Mouse (Mus musculus) fat pad, adult 2 months (tissue): ENCODE measurements around the gene Caln1.

ENCODE experiments used
- DNase-seq: peaks from one replicate; pipeline ENCODE4 v3.0.0-alpha.2; 2011; ENCODE audit warnings: low read depth, low spot score; ENCODE audit errors: extremely low read depth

Caln1 gene

GRCm38 (mm10) chr5:130797713-130798112 is 428.5 kb downstream of the Caln1 start:
- DNase-seq: no peak

DNA sequence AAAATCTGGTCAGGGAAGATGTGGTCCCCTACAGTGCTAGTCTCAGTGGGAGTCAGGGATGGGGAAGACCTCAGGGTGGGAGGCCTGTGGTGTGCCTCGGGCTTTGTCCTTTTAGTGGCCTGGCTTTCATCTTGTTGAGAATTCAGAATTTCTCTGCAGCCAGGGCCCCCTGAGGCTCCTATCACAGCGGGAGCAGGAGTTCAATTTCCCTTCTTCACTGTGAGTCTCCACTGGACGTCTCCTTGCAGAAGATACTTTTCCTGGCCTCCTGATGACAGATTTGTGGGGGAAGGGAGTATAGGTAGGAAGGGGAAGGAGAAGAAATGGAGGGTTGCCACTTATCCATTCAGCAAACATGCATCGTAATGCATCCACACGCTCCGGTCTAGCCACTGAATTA is 441.1 kb downstream of the Caln1 start:
- no peak for DNase-seq

- no peak for DNase-seq
These were observed 441.6 kb downstream of the Caln1 start for GRCm38 (mm10) chr5:130810846-130811245.

DNA sequence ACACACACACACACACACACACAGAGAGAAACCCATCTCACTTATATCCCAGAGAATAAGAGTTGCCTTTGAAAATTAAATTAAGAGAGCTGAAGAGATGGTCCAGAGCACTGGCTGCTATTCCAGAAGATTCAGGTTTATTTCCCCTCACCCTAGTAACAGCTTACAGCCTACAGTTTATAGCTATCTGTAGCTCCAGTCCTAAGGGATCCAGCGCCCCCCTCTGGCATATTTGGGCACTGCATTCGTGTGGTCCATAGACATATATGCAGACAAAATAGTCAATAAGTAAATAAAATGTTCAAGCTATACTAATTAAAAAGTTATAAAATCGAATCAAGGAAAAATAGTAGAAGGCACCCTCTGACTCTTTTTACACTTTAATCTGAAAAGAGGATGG is 442.0 kb downstream of the Caln1 start:
- DNase-seq: no peak

DNA sequence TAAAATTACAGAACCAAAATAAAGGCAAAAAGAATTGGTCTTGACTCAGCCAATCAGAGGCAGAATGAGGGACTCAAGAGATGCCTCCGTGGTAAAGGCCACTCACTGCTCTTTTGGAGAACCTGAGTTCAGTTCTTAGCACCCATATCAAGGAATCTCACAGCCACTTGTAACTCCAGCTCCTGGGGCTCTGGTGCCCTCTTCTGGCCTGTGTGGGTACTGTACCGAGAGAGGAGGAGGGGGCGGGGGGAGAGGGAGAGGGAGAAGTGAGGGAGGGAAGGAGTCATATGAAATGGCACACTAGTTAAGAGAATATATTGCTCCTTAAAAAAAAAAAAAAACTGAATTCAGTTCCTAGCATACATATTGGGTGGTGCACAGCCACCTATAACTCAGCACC is 442.7 kb downstream of the Caln1 start:
- no peak for DNase-seq

DNA sequence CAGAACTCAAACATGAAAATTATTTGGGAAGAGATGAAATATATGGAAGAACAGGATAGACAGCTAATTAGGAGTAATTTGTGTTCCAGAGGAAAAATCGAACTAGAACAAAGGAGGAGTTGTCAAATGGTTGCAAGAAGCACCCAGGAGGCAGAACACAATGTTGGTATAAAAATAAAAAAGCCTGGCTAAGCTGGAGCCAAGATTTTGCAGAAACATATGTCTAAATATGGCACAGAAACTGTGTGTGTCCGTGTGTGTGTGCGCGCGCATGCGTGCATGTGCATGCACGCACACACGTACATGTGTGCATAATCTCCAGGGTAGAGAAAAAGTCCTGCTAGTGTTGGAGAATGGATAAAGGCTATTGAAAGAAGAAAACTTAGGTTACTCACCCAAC is 443.3 kb downstream of the Caln1 start:
- DNase-seq: no peak

GRCm38 (mm10) chr5:130813089-130813488 is 443.8 kb downstream of the Caln1 start:
- no peak for DNase-seq

- no peak for DNase-seq
These were observed 446.1 kb downstream of the Caln1 start for GRCm38 (mm10) chr5:130815352-130815751.

DNA sequence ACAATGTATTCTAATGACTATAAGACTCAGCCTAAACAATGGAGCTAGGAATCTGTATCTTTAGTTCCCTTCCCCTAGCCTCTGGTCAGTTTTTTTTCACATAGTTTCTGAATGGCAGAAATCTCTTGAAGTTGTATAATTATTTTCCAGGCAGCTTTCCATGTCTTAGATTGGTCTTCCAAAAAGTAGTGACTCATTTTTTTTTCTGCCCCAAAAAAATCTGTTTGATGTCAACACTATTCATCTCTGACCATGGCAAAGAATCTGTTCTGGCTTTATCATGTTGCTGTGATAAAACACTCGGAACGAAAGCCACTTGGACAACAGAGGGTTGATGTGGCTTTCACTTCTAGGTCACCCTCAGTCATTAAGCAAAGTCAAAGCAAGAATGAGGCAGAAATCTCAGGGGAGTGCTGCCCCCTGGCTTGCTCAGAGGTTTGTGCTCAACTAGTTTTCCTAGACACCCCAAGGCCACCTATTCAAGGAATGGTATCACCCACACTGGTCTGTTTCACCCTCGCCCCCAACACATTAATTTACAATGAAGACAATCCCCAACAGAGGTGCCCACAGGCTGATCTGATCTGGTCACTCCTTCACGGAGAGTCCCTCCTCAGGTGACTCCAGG is 450.9 kb downstream of the Caln1 start:
- no peak for DNase-seq

GRCm38 (mm10) chr5:130820661-130821060 is 451.4 kb downstream of the Caln1 start:
- no peak for DNase-seq

DNA sequence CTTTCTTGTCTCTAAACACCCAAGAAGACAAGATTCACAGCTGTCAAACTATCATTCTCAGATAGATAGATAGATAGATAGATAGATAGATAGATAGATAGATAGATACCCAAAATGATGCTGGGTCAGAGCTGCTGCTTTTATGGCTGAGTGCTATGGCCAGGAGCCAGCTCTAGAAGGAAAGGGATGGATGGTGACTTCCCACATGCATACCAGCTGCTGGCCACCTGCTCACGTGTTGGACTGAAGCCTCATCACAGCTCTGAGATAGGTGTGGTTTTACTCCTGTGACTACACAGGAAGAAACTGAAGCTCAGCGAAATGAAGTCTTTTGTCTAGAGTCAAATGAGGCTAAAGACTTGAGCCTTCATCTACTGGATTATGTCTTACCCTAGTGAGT is 456.5 kb downstream of the Caln1 start:
- DNase-seq: no peak

DNA sequence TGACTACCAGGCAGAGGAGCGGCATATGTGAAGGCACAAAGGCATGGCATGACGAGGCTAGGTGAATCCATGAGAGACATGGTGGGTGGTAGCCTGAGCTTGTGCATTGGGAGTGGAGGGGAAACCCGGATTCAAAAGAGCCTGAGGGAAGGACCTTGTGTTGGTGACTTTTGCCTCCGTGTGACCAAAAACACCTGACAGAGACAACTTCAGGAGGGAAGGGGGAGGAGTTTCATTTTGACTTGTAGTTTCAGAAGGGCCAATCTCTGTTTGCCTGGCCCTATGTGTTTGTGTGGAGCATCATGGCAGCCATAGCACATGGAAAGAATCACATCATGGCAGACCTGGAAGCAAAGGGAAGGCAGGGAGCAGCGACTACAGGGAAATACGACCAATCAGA is 479.3 kb downstream of the Caln1 start:
- no peak for DNase-seq

DNA sequence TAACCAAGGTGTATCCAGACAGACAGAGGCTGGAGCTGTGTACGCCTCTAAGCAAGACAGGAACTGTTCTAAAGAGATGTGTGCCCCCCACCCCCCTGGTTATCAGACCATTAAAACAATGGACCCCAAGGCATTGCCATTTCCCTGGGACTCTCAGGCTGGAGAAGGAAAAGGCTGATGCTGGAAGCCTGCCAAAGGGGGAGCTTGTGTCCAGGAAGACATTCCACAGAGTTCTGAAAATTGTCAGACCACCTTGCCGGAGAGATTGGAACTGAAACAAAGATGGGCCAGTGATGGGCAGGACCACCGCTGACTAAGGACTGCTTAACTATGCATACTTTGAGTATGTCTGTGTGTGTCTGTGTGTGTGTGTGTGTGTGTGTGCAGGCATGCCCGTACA is 480.4 kb downstream of the Caln1 start:
- DNase-seq: no peak

DNA sequence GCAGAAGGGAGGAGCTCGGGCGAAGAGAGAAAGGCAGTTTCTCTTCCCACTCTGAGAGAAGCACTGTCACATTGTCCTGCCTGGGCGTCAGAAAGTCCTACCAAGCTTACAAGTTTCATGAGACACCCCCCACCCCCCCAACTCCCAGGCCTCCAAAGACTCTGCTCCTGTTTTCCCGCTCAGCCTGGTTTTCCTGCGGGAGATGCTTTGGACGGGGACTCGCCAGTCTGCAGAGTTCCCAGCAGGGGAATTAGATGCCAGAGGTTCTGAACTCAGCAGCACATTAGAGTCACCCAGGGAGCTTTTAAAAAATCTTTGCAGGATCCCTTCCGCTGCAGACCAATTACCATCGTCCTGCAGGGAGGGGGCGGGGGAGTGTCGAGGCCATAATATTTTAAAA is 482.9 kb downstream of the Caln1 start:
- no peak for DNase-seq

DNA sequence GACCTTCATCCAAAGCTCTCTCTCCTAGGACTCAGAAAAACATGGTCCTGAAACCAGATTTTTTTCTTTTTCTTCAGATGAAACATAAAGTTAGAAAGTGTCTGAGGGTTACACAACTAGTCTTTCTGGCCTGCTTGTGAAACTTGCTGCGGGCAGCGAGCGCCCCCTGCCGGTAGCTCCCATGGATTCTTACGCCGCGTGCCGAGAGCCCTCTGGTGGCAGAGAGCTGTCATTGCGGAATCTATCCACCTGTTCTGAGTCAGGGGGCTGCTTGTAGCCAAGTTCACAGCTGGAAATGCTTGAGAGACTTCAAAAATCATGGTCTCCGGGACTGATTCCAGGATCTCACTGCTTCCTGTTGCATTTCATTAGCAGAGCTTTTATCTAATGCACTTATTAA is 484.1 kb downstream of the Caln1 start:
- DNase-seq: no peak

DNA sequence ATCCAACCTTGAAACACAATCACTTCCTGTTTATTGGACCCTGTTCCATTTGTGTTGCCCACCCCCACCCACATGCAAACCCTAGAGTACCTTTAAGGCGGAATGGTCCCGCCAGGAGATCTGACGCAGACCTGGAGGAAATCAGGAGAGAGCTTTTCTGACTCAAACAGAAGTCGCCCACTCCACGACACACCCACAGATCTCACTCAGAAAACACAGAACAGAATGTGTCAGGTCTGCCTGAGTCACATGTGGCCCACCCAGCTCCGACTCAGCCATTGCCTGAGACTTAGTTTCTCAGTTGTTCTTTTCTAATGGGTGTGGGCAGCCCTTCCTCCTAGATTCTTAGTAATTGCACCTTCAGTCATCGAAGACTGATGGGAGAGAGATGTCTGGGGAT is 485.2 kb downstream of the Caln1 start:
- DNase-seq: no peak

DNA sequence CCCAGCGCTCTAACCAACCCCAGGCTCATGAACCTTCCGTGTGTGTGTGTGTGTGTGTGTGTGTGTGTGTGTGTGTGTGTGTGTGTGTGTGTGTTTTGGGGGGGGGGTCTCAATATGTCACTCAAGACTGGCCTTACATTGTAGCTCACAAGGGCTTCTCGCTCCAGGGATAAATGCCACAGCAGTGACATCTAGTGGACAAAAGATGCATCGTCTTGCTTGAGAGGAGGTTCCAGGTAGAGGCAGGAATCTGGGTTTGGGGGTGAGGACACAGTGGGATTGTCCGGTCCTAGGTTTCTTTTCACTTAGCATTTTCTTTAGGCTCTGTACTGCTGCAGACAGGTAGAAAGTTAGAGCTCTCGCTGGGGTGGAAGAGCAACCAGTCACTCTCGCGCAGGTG is 488.9 kb downstream of the Caln1 start:
- no peak for DNase-seq

DNA sequence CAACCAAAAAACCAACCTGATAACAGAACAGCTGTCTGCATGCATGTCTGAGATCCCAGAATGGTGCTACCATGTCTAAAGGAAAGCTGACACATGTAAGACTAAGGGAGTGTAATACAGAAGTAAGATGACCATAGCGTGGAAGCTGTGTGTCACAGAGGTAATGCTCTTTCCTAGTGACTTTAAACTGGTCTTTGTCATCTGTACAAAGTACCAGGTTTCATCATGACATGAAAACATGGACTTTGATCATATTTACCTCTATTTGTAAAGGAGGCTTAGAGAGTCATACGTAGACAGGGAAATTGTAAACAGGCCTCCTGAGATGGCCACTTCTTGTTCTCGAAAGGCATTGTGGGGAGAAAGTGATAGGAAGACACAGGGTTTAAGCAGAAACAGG is 489.5 kb downstream of the Caln1 start:
- DNase-seq: no peak

- no peak for DNase-seq
These were observed 490.5 kb downstream of the Caln1 start for GRCm38 (mm10) chr5:130859736-130860135.

DNA sequence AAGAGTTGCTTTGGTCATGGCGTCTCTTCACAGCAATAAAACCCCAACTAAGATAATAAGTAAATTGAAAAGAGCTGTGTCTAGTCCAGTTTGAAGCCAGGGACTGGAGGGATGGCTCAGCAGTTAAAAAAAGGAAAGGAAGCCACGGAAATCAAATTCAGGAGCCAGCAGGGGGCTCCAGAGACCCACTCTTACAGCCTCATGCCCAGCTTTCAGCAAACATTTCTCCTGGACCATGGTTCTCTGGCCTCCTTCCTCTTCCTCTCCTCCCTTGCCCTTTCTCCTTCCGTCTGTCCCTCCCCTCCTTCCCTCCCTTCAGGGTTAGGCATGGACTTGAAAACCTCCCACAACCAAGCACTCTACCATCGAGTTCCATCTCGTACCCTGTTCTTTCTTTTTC is 493.0 kb downstream of the Caln1 start:
- DNase-seq: no peak

DNA sequence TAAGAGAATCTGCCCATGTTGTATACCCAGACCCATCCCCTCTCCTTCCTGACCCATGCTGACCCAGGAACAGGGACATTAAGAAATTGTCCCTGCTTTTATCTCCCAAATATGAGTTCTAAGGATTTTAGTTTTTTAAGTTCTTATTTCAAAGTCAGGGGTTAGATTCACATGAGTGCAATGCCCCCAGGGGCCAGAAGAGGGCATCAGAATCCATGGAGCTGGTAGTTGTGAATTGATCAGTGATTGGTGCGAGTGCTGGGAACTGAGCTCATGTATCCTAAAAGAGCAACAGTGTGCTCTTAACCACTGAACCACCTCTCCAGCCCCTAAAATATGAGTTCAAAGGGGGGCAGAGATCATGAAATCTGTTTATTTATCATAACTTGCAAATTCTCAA is 500.6 kb downstream of the Caln1 start:
- DNase-seq: no peak

DNA sequence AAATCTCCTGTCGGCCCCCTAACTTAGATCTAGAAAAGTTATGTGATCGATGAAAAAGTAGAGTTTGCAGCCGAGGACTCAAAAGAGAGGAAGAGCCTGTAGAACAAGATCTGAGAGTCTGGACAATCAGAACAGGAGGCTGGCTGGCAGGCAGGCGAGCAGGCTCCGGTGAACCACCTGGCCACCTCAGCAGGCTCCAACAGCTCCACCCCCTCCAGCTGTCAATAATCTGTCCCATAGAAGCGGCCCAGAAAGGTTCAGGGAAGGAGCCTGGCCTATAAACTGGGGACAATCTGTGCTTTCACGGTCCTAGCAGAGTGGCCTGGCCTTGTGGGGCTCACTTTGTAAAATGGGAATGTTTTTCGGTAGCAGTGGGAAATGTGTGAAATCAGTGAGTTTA is 501.8 kb downstream of the Caln1 start:
- no peak for DNase-seq

- no peak for DNase-seq
These were observed 506.1 kb downstream of the Caln1 start for GRCm38 (mm10) chr5:130875391-130875790.

- DNase-seq: no peak
These were observed 511.1 kb downstream of the Caln1 start for GRCm38 (mm10) chr5:130880331-130880730.
